Mouse (Mus musculus) erythroid progenitor cell, adult 5-6 weeks (primary cell): ENCODE data around the gene Yipf2. TPM values are rescaled to one million over a fixed set of nuclear protein-coding genes. Genes with fewer than 3 reads are reported as not detected.

Experiments
- ATAC-seq: replicated peaks from 2 replicates; pipeline ENCODE4 v1.8.0; 2016; ENCODE audit warnings: moderate number of reproducible peaks, mild to moderate bottlenecking, moderate TSS enrichment, inconsistent platforms; ENCODE audit not compliant: poor library complexity, low FRiP score, severe bottlenecking
- total RNA-seq, 2 experiments: library from RNA; stranded (forward) in 1 of 2; stranded (reverse) in 1 of 2; fragments of 150-400 nt in 1 of 2; fragments of 186-747, 209-891 nt in 1 of 2; gene quantifications; 2 replicates each; pipeline versions ENCODE4 v1.2.3 to v1.2.4; 2015 to 2017; ENCODE audit warnings: low replicate concordance in 2 of 2

Yipf2 gene
- total RNA-seq (2015; ENCODE audit: low replicate concordance) (1.7 TPM in 1 of 2 replicates, not detected in the other), total RNA-seq (2017; ENCODE audit: low replicate concordance) (1.5 and 5.8 TPM in 2 replicates)

- ATAC-seq = peak; percentile 79
Observed at GRCm38 (mm10) chr9:21592703-21593121, at the start of gene Yipf2, which contains the start of gene Timm29. Gene Yipf2 (minus strand): TSS chr9:21592828. Gene Timm29 (plus strand): TSS chr9:21592722.

GRCm38 (mm10) chr9:21639031-21639430 lies 46.4 kb upstream of the Yipf2 start:
- ATAC-seq = no peak

GRCm38 (mm10) chr9:21635639-21636038 lies 43.0 kb upstream of the Yipf2 start:
- no peak for ATAC-seq

- ATAC-seq = no peak
Observed at GRCm38 (mm10) chr9:21633106-21633505, 40.5 kb upstream of the Yipf2 start.

GRCm38 (mm10) chr9:21630673-21631072 lies 38.0 kb upstream of the Yipf2 start:
- ATAC-seq = peak; percentile 54; the same call in 1 of the 2 replicates

GRCm38 (mm10) chr9:21627145-21627795 lies 34.6 kb upstream of the Yipf2 start:
- no peak for ATAC-seq

- ATAC-seq = peak; percentile 39; the same call in 1 of the 2 replicates
Observed at GRCm38 (mm10) chr9:21626571-21626970, 33.9 kb upstream of the Yipf2 start.

- ATAC-seq = no peak
Observed at GRCm38 (mm10) chr9:21625342-21626339, 33.0 kb upstream of the Yipf2 start.

- no peak for ATAC-seq
Observed at GRCm38 (mm10) chr9:21622676-21623075, 30.0 kb upstream of the Yipf2 start.

- no peak for ATAC-seq
Observed at GRCm38 (mm10) chr9:21620229-21620628, 27.6 kb upstream of the Yipf2 start.

GRCm38 (mm10) chr9:21617066-21617465 lies 24.4 kb upstream of the Yipf2 start:
- 0 out of 2 replicates have a peak, but pooled peaks have one; percentile 39 for ATAC-seq

- peak; percentile 55; the same call in 1 of the 2 replicates for ATAC-seq
Observed at GRCm38 (mm10) chr9:21616232-21616781, 23.7 kb upstream of the Yipf2 start.

GRCm38 (mm10) chr9:21615617-21616231 lies 23.1 kb upstream of the Yipf2 start, which contains the start of gene Smarca4:
Gene Smarca4 (plus strand): TSS chr9:21616169.
- ATAC-seq = peak; percentile 97

- no peak for ATAC-seq
Observed at GRCm38 (mm10) chr9:21614864-21615616, 22.4 kb upstream of the Yipf2 start.

GRCm38 (mm10) chr9:21609861-21610260 lies 17.2 kb upstream of the Yipf2 start:
- ATAC-seq = no peak

- no peak for ATAC-seq
Observed at GRCm38 (mm10) chr9:21606648-21607047, 14.0 kb upstream of the Yipf2 start.

GRCm38 (mm10) chr9:21605865-21606264 lies 13.2 kb upstream of the Yipf2 start:
- no peak for ATAC-seq

- no peak for ATAC-seq
Observed at GRCm38 (mm10) chr9:21604119-21604518, 11.5 kb upstream of the Yipf2 start.
